9 mouse cellular contexts compared by ENCODE assay signal in the genomic region with DNA sequence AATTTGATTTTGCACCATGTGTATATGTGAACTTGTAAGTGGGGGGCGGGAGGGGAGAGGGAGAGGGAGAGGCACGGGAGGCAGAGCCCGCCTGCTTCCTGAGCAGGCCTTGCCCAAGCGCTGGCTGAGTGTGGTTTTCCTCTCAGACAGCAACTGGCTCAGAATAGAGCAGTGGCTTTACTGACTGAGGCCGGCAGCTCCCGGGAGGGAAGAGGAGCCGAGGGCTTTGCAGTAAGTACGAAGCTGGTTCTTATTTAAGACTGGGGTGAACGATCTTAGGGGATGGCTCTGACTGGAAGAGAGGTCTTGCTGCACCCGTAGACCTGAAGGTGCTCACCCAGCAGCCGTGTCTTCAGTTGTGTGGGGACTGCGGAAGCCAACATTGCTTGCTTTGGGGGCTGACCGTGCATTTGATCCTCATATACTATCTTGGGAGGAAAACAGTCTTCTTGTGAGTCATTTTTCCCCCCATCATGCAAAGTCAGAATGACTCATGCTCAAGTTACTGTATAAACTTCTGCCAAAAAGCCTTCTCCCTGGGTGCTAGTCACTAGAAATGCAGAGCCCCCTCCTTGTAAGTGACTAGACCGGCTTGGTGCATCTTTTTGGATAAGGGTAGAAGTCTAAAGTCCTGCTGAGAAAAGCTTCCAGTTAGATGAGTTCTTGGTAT. TPM values are rescaled to one million over a fixed set of nuclear protein-coding genes. Genes with fewer than 3 reads are reported as not detected.
A peak's percentile ranks its signal among the peaks of the same experiment; 100 is the strongest.
DNase-seq lines count a peak whose midpoint lies in the region; ATAC-seq and TF ChIP-seq lines count a peak whose summit lies in the region.
"Had no signal": no experiment of that assay in that cellular context is flagged by ENCODE, and none has a peak within 500 bp of the region (broad histone marks: within the 10 kb centered on the region; RNA-seq: fewer than 3 reads in every experiment).

No protein-coding gene starts in this region.

- peak overlapping the region; percentile 85 for H3K27ac ChIP-seq in cerebellum, adult 2 months (ENCODE audit: insufficient read depth, low read length)
- peak overlapping the region; percentile 79 for H3K27ac ChIP-seq in limb, embryonic 14.5 days (replicated peaks; ENCODE audit: low read depth, low read length)
- H3K27ac ChIP-seq in olfactory bulb, adult 2 months (ENCODE audit: insufficient read depth, low read depth, low read length): peak overlapping the region; percentile 96
- H3K27ac ChIP-seq: midbrain, embryonic 12.5 days had no signal

- TF ChIP-seq POLR2A in cerebellum, adult 2 months (IDR thresholded peaks at IDR 0.05; ENCODE audit: borderline replicate concordance, insufficient read depth, low read length): no peak
- no peak for TF ChIP-seq POLR2A in limb, embryonic 14.5 days (IDR thresholded peaks at IDR 0.05; ENCODE audit: borderline replicate concordance, extremely low read depth, insufficient read depth, insufficient read length)
- TF ChIP-seq POLR2A in olfactory bulb, adult 2 months (IDR thresholded peaks at IDR 0.05; ENCODE audit: insufficient read depth, low read depth, low read length): 0 out of 2 replicates have a peak, but pooled peaks have one; percentile 13

- WGBS in cerebellum, adult 2 months: 16% methylated on average over 14 of the region's 14 CpGs
- WGBS in limb, embryonic 14.5 days: 34% methylated on average over 14 of the region's 14 CpGs
- WGBS in olfactory bulb, adult 2 months: 25% methylated on average over 14 of the region's 14 CpGs

- no peaks in the 10 kb centered on the region for H3K27me3 ChIP-seq in cerebellum, adult 2 months (ENCODE audit: control insufficient read depth, insufficient read depth, low read length)
- H3K27me3 ChIP-seq in limb, embryonic 14.5 days (ENCODE audit: control insufficient read depth, insufficient read depth, low read length): no peaks in the 10 kb centered on the region

- peak overlapping the region; percentile 44 for H3K4me3 ChIP-seq in cerebellum, adult 2 months (replicated peaks; ENCODE audit: insufficient read depth, low read depth, low read length)
- no peak overlapping the region for H3K4me3 ChIP-seq in limb, embryonic 14.5 days (replicated peaks; ENCODE audit: low read length)
- H3K4me3 ChIP-seq in olfactory bulb, adult 2 months (ENCODE audit: insufficient read depth, low read depth, low read length): peak overlapping the region; percentile 17; the same call in 1 of the 2 replicates
- H3K4me3 ChIP-seq: midbrain, embryonic 12.5 days had no signal

- H3K9ac ChIP-seq in limb, embryonic 14.5 days (ENCODE audit: low read depth, low read length, severe bottlenecking): no peak overlapping the region
- H3K9ac ChIP-seq: midbrain, embryonic 12.5 days had no signal

- 0 out of 2 replicates have a peak overlapping the region, but pooled peaks have one; percentile 25 for H3K4me2 ChIP-seq in limb, embryonic 14.5 days (replicated peaks; ENCODE audit: low read depth, low read length, severe bottlenecking)
- H3K4me2 ChIP-seq: midbrain, embryonic 12.5 days had no signal

- H3K9me3 ChIP-seq in limb, embryonic 14.5 days (ENCODE audit: control insufficient read depth, low read length): no peaks in the 10 kb centered on the region
- H3K9me3 ChIP-seq: midbrain, embryonic 12.5 days had no signal

- H3K4me1 ChIP-seq in cerebellum, adult 2 months (ENCODE audit: control insufficient read depth, insufficient read depth, low read length): peaks cover 42% of the 10 kb centered on the region
- H3K4me1 ChIP-seq in limb, embryonic 14.5 days (ENCODE audit: control insufficient read depth, insufficient read depth, low read length): peaks cover 21% of the 10 kb centered on the region
- H3K4me1 ChIP-seq in olfactory bulb, adult 2 months (ENCODE audit: control insufficient read depth, insufficient read depth, low read length): peaks cover 27% of the 10 kb centered on the region
- H3K4me1 ChIP-seq: midbrain, embryonic 12.5 days had no signal

- DNase-seq in cerebellum, adult 2 months: peak; percentile 43 to 53
- DNase-seq in cerebellum, adult 11-12 months: no peak
- DNase-seq in urinary bladder, adult 18-20 months (ENCODE audit: low spot score in 2 of 2): peak; percentile 7 to 19
- no peak for DNase-seq in urinary bladder, adult 2 months (ENCODE audit: low spot score)
- DNase-seq in heart, adult 9 months (ENCODE audit: low spot score in 2 of 2): peak; percentile 35 to 42
- no peak for DNase-seq in limb, embryonic 14.5 days (ENCODE audit: low spot score)
- no peak for DNase-seq in testis, postnatal 14 days (ENCODE audit: low spot score)

- no peaks in the 10 kb centered on the region for H3K36me3 ChIP-seq in limb, embryonic 14.5 days (ENCODE audit: control insufficient read depth, insufficient read depth, low read length)
- H3K36me3 ChIP-seq: midbrain, embryonic 12.5 days had no signal

- no peak for ATAC-seq in limb, embryonic 14.5 days (ENCODE audit: low FRiP score, low read depth)

- no peak for TF ChIP-seq CTCF in cerebellum, adult 2 months (IDR thresholded peaks at IDR 0.05; ENCODE audit: borderline replicate concordance, insufficient read depth, low read depth, low read length)
- TF ChIP-seq CTCF in olfactory bulb, adult 2 months (IDR thresholded peaks at IDR 0.05; ENCODE audit: insufficient read depth, low read depth, low read length): no peak

RNA-seq across cellular contexts. Expression of a gene that starts 48.8 kb away (rescaled TPM):
- polyA plus RNA-seq in cerebellum, adult 2 months (2012; rRNA removed): 79.7 and 80.4 TPM in 2 replicates
- polyA plus RNA-seq in urinary bladder, adult 2 months (2012; rRNA removed): 8.7 and 10.3 TPM in 2 replicates
- polyA plus RNA-seq in limb, embryonic 14.5 days (2012; rRNA removed): 8.0 and 8.7 TPM in 2 replicates
- polyA plus RNA-seq in limb, embryonic 14.5 days (2014; fragmentation: Nextera tagmentation; extraction: Ambion mirVana): 8.9 and 9.9 TPM in 2 replicates
- not detected in 2 replicates for polyA plus RNA-seq in olfactory bulb, adult 2 months (2012; ENCODE audit: insufficient read depth, insufficient read length, low replicate concordance, missing spikeins)

Comparison
In these comparisons a context has a peak if more than half of its experiments do, and no peak if none do; other contexts are left out.
1. DNase-seq: peak in cerebellum, adult 2 months (2 of 2), urinary bladder, adult 18-20 months (2 of 2) and heart, adult 9 months (2 of 2); none in cerebellum, adult 11-12 months (single experiment), urinary bladder, adult 2 months (single experiment), limb, embryonic 14.5 days (single experiment) and testis, postnatal 14 days (single experiment).
2. Peak in every context shown above with its lines, with median percentiles within 50 percentile points of each other: H3K27ac ChIP-seq.